Mouse (Mus musculus) adrenal gland, adult 2 months (tissue): Measurements from ENCODE around the gene Eif4enif1. TPM values are rescaled to one million over a fixed set of nuclear protein-coding genes. Genes with fewer than 3 reads are reported as not detected.

Source experiments
- polyA plus RNA-seq: library from polyadenylated mRNA; depleted of rRNA; stranded (reverse); fragments of >200 nt; gene quantifications from 2 replicates; pipeline ENCODE4 v1.2.3, GENCODE M21; 2012; rRNA removed
- total RNA-seq, 2 experiments: library from RNA; stranded (reverse); gene quantifications; 2 replicates each; pipeline ENCODE4 v1.2.3; 2021

Gene Eif4enif1
- total and polyA plus RNA-seq, 3 experiments: 25.8 to 67.1 (median 55.4) TPM

Other genes starting within 250 kb of the Eif4enif1 start
- gene Sfi1, start 8.9 kb upstream of the Eif4enif1 start, total RNA-seq: 10 to 100 TPM; 50.7 to 54.8 TPM
- gene Sfi1, start 8.9 kb upstream of the Eif4enif1 start, polyA plus RNA-seq: 24.6 and 27.4 TPM in 2 replicates
- gene Drg1, start 64.0 kb downstream of the Eif4enif1 start, total RNA-seq: 100 to 1,000 TPM in 1 of 2 experiments, 10 to 100 TPM in 1; 86.3 to 104 TPM
- 5.4 and 7.2 TPM in 2 replicates for gene Drg1, start 64.0 kb downstream of the Eif4enif1 start, polyA plus RNA-seq
- 10 to 100 TPM; 19.7 to 30.4 TPM for gene Patz1, start 86.5 kb downstream of the Eif4enif1 start, total RNA-seq
- 73.0 and 73.9 TPM in 2 replicates for gene Patz1, start 86.5 kb downstream of the Eif4enif1 start, polyA plus RNA-seq
- 10 to 100 TPM in 1 of 2 experiments, 1 to 10 TPM in 1; 8.0 to 14.0 TPM for gene Pik3ip1, start 128.0 kb downstream of the Eif4enif1 start, total RNA-seq
- gene Pik3ip1, start 128.0 kb downstream of the Eif4enif1 start, polyA plus RNA-seq: 40.3 and 43.3 TPM in 2 replicates
- 10 to 100 TPM; 21.3 to 21.7 TPM for gene Limk2, start 206.8 kb downstream of the Eif4enif1 start, total RNA-seq
- 30.2 and 40.2 TPM in 2 replicates for gene Limk2, start 206.8 kb downstream of the Eif4enif1 start, polyA plus RNA-seq
- gene Rnf185, start 250.0 kb downstream of the Eif4enif1 start, total RNA-seq: 10 to 100 TPM; 33.5 to 36.8 TPM
- gene Rnf185, start 250.0 kb downstream of the Eif4enif1 start, polyA plus RNA-seq: 23.0 and 33.2 TPM in 2 replicates